Mouse (Mus musculus): Measurements from ENCODE around the gene Tada2b. TPM values are rescaled to one million over a fixed set of nuclear protein-coding genes. Genes with fewer than 3 reads are reported as not detected.

Gene Tada2b
- polyA plus RNA-seq, 1 experiment from 2014 or later, result 1.5 TPM

- Histone ChIP-seq H3K9ac (ENCODE audit: low read length) (no peak overlapping the region), H3K36me3 (ENCODE audit: control insufficient read depth, insufficient read depth, low read length) (peaks cover 31% of the 10 kb centered on the region), H3K4me1 (replicated peaks; ENCODE audit: control insufficient read depth, insufficient read depth) (no peaks in the 10 kb centered on the region), H3K9me3 (ENCODE audit: control insufficient read depth, low read length) (no peaks in the 10 kb centered on the region), H3K27ac (replicated peaks) (no peak overlapping the region), H3K27me3 (ENCODE audit: control insufficient read depth, insufficient read depth, low read length) (no peaks in the 10 kb centered on the region), H3K4me3 (ENCODE audit: low read depth, low read length) (no peak overlapping the region), H3K4me2 (replicated peaks; ENCODE audit: low read depth) (no peak overlapping the region)
- WGBS, result 94% methylated on average over 8 of the region's 8 CpGs
- DNase-seq (ENCODE audit: low spot score) (no peak), ATAC-seq (ENCODE audit: low FRiP score, low TSS enrichment) (no peak)
- TF ChIP-seq EP300 (optimal IDR thresholded peaks at IDR 0.05) (no peak), CTCF (IDR thresholded peaks at IDR 0.05; ENCODE audit: low read depth) (no peak)
These were observed 12.9 kb downstream of the Tada2b start for GRCm38 (mm10) chr5:36471206-36471605.

DNA sequence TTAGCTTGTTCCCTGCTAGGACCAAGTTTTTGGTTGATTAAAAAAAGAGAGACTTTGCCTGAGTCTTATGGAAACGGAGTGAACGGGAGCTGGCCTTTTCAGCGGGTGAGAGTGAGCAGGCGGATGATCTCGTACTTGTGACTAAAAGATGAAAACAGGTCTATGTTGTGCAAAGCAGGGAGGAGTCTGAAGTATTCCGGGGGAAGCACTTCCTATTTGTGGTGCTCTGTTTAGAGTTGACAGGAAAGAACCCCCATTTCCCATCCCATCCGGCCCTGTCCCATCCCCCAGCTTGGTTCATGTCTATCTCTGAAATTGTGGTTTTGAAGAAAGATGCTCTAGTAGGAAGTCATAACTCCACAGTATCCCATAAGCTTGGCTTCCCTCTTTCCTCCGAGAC lies 18.2 kb downstream of the Tada2b start:
- H3K9me3 ChIP-seq (ENCODE audit: control insufficient read depth, low read length), result no peaks in the 10 kb centered on the region
- peaks cover 13% of the 10 kb centered on the region for H3K36me3 ChIP-seq (ENCODE audit: control insufficient read depth, insufficient read depth, low read length)
- 20% methylated on average over 8 of the region's 8 CpGs for WGBS
- TF ChIP-seq CTCF (IDR thresholded peaks at IDR 0.05; ENCODE audit: low read depth), result no peak
- TF ChIP-seq EP300 (optimal IDR thresholded peaks at IDR 0.05), result no peak
- H3K9ac ChIP-seq (ENCODE audit: low read length), result peak overlapping the region; percentile 94
- H3K27me3 ChIP-seq (ENCODE audit: control insufficient read depth, insufficient read depth, low read length), result no peaks in the 10 kb centered on the region
- H3K4me2 ChIP-seq (replicated peaks; ENCODE audit: low read depth), result peak overlapping the region; percentile 92
- H3K4me3 ChIP-seq (ENCODE audit: low read depth, low read length), result peak overlapping the region; percentile 95
- H3K4me1 ChIP-seq (replicated peaks; ENCODE audit: control insufficient read depth, insufficient read depth), result no peaks in the 10 kb centered on the region; the same call in 1 of the 2 replicates
- DNase-seq (ENCODE audit: low spot score), result no peak
- peak overlapping the region; percentile 94 for H3K27ac ChIP-seq (replicated peaks)
- no peak for ATAC-seq (ENCODE audit: low FRiP score, low TSS enrichment)

GRCm38 (mm10) chr5:36464709-36465661 lies 19.1 kb downstream of the Tada2b start, which contains the start of gene Grpel1:
TSS of gene Grpel1 (plus strand) at chr5:36464998.
- TF ChIP-seq EP300 (optimal IDR thresholded peaks at IDR 0.05) (no peak), CTCF (IDR thresholded peaks at IDR 0.05; ENCODE audit: low read depth) (no peak)
- peak; percentile 96 for ATAC-seq (ENCODE audit: low FRiP score, low TSS enrichment)

DNA sequence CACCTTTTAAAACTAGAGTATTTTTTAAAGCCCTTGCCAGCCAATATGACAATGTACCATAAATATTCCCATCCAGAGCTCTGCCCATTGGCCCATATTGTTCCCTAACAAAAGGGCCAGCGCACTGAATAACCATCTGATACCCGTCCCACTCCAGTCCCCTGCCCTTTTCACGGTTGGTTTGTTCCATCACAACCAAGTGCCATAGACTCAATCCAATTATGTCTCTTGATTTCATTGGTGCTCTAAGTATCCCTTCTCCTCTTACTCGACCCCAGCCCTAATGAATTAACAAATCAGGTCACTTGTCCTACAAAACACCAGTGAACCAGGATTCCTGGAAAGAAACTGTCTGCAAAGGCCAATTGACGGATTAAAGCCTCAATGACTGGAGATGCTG lies 20.7 kb downstream of the Tada2b start:
- Histone ChIP-seq H3K9me3 (ENCODE audit: control insufficient read depth, low read length) (no peaks in the 10 kb centered on the region), H3K9ac (ENCODE audit: low read length) (no peak overlapping the region), H3K36me3 (ENCODE audit: control insufficient read depth, insufficient read depth, low read length) (no peaks in the 10 kb centered on the region), H3K27ac (replicated peaks) (no peak overlapping the region), H3K4me2 (replicated peaks; ENCODE audit: low read depth) (no peak overlapping the region), H3K4me3 (ENCODE audit: low read depth, low read length) (no peak overlapping the region), H3K27me3 (ENCODE audit: control insufficient read depth, insufficient read depth, low read length) (no peaks in the 10 kb centered on the region), H3K4me1 (replicated peaks; ENCODE audit: control insufficient read depth, insufficient read depth) (no peaks in the 10 kb centered on the region; the same call in 1 of the 2 replicates)
- no peak for TF ChIP-seq EP300 (optimal IDR thresholded peaks at IDR 0.05)
- no peak for TF ChIP-seq CTCF (IDR thresholded peaks at IDR 0.05; ENCODE audit: low read depth)
- 67% methylated on average over 5 of the region's 5 CpGs for WGBS
- ATAC-seq (ENCODE audit: low FRiP score, low TSS enrichment) (no peak), DNase-seq (ENCODE audit: low spot score) (no peak)

More at GRCm38 (mm10) chr5:36464709-36465661, 19.1 kb downstream of the Tada2b start, which contains the start of gene Grpel1:
- H3K4me3 ChIP-seq (ENCODE audit: low read depth, low read length), result peak within 1 kb of the TSS; percentile 95
- no peaks in the 10 kb centered on the region; the same call in 1 of the 2 replicates for H3K4me1 ChIP-seq (replicated peaks; ENCODE audit: control insufficient read depth, insufficient read depth)
- H3K4me2 ChIP-seq (replicated peaks; ENCODE audit: low read depth), result peak within 1 kb of the TSS; percentile 92
- no peaks in the 10 kb centered on the region for H3K9me3 ChIP-seq (ENCODE audit: control insufficient read depth, low read length)
- peak within 1 kb of the TSS; percentile 94 for H3K9ac ChIP-seq (ENCODE audit: low read length)
- H3K27me3 ChIP-seq (ENCODE audit: control insufficient read depth, insufficient read depth, low read length), result no peaks in the 10 kb centered on the region
- under 1% methylated on average over 68 of the region's 68 CpGs for WGBS
- peak within 1 kb of the TSS; percentile 94 for H3K27ac ChIP-seq (replicated peaks)
- 0 out of 2 replicates have a peak, but pooled peaks cover 6% of the 10 kb centered on the region for H3K36me3 ChIP-seq (ENCODE audit: control insufficient read depth, insufficient read depth, low read length)
- peak; percentile 99 for DNase-seq (ENCODE audit: low spot score)

- 15% methylated on average over 7 of the region's 7 CpGs for WGBS
- no peak overlapping the region for H3K4me2 ChIP-seq (replicated peaks; ENCODE audit: low read depth)
- ATAC-seq (ENCODE audit: low FRiP score, low TSS enrichment), result no peak
- DNase-seq (ENCODE audit: low spot score), result peak; percentile 85
- no peaks in the 10 kb centered on the region for H3K9me3 ChIP-seq (ENCODE audit: control insufficient read depth, low read length)
- H3K4me1 ChIP-seq (replicated peaks; ENCODE audit: control insufficient read depth, insufficient read depth), result no peaks in the 10 kb centered on the region; the same call in 1 of the 2 replicates
- H3K36me3 ChIP-seq (ENCODE audit: control insufficient read depth, insufficient read depth, low read length), result no peaks in the 10 kb centered on the region
- no peak overlapping the region for H3K9ac ChIP-seq (ENCODE audit: low read length)
- no peak overlapping the region for H3K27ac ChIP-seq (replicated peaks)
- TF ChIP-seq CTCF (IDR thresholded peaks at IDR 0.05; ENCODE audit: low read depth) (peak; percentile 93), EP300 (optimal IDR thresholded peaks at IDR 0.05) (no peak)
- H3K4me3 ChIP-seq (ENCODE audit: low read depth, low read length), result no peak overlapping the region
- H3K27me3 ChIP-seq (ENCODE audit: control insufficient read depth, insufficient read depth, low read length), result no peaks in the 10 kb centered on the region
These were observed 21.3 kb downstream of the Tada2b start for GRCm38 (mm10) chr5:36462810-36463209.

- no peak overlapping the region for H3K27ac ChIP-seq (replicated peaks)
- no peak overlapping the region for H3K9ac ChIP-seq (ENCODE audit: low read length)
- no peaks in the 10 kb centered on the region for H3K36me3 ChIP-seq (ENCODE audit: control insufficient read depth, insufficient read depth, low read length)
- TF ChIP-seq CTCF (IDR thresholded peaks at IDR 0.05; ENCODE audit: low read depth) (no peak), EP300 (optimal IDR thresholded peaks at IDR 0.05) (no peak)
- H3K4me1 ChIP-seq (replicated peaks; ENCODE audit: control insufficient read depth, insufficient read depth), result no peaks in the 10 kb centered on the region; the same call in 1 of the 2 replicates
- H3K4me2 ChIP-seq (replicated peaks; ENCODE audit: low read depth), result no peak overlapping the region
- no peaks in the 10 kb centered on the region for H3K27me3 ChIP-seq (ENCODE audit: control insufficient read depth, insufficient read depth, low read length)
- ATAC-seq (ENCODE audit: low FRiP score, low TSS enrichment) (no peak), DNase-seq (ENCODE audit: low spot score) (no peak)
- H3K9me3 ChIP-seq (ENCODE audit: control insufficient read depth, low read length), result no peaks in the 10 kb centered on the region
- WGBS, result 57% methylated on average over 2 of the region's 2 CpGs
- H3K4me3 ChIP-seq (ENCODE audit: low read depth, low read length), result no peak overlapping the region
These were observed 22.9 kb downstream of the Tada2b start for GRCm38 (mm10) chr5:36461231-36461630.
